Mouse (Mus musculus): ENCODE data around the gene Phf12.
A peak's percentile ranks its signal among the peaks of the same experiment; 100 is the strongest.

The Phf12 gene

DNA sequence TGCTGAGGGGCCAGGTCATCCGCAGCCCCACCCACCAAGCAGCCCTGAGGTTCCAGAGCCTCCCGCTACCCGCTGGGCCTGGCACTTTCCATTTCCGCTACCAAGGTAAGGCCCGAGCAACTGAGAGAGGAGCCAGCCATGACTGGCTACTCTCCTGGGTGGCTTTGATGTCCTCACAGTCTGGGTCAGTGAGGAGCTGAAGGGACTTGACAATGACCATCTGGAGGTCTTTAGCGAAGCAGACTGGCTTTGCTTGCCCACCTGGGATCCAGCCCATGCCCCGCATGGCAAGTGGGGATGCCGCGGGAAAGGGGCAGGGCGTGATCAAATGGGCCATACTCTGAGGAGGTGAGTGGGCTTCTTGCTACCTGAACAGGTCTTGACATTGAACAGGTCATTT is 19.6 kb upstream of the Phf12 start:
- H3K27me3 ChIP-seq (ENCODE audit: control insufficient read depth, insufficient read depth, low read length, poor library complexity, severe bottlenecking), result no peaks in the 10 kb centered on the region
- no peak for DNase-seq (ENCODE audit: low read depth, low spot score)
- no peaks in the 10 kb centered on the region for H3K36me3 ChIP-seq (ENCODE audit: control insufficient read depth, insufficient read depth, low read length, poor library complexity, severe bottlenecking)

DNA sequence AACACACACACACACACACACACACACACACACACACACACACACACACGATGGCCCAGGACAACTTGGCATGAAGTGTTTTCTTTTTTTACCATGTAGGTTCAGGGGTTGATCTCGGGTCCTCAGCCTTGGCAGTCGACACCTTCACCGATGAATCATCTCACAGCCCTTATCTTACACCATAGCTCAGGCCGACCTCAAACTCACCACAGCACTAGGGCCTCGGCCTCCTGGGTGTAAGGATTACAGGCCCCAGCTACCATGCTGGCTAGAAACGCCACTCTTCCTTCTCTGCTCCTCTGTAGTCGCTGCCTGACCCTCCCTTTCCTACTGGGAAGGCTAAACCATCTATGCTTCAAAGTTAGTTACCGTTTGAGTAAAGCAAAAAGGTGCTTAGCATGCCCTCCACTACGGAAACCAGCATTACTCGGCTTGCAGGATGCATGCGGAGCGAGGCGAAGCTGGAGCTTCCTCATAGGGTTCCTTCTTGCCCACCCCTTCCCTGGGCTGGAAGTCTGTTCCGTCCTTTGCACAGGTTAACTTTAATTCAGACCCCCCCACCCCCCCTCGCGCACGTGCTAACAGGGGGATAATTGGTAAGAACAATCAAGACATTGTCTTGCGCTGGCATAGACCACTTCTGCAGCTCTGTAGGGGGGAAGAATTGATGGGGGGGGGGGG is 18.0 kb upstream of the Phf12 start:
- no peak for DNase-seq (ENCODE audit: low read depth, low spot score)
- H3K27me3 ChIP-seq (ENCODE audit: control insufficient read depth, insufficient read depth, low read length, poor library complexity, severe bottlenecking), result no peaks in the 10 kb centered on the region

DNA sequence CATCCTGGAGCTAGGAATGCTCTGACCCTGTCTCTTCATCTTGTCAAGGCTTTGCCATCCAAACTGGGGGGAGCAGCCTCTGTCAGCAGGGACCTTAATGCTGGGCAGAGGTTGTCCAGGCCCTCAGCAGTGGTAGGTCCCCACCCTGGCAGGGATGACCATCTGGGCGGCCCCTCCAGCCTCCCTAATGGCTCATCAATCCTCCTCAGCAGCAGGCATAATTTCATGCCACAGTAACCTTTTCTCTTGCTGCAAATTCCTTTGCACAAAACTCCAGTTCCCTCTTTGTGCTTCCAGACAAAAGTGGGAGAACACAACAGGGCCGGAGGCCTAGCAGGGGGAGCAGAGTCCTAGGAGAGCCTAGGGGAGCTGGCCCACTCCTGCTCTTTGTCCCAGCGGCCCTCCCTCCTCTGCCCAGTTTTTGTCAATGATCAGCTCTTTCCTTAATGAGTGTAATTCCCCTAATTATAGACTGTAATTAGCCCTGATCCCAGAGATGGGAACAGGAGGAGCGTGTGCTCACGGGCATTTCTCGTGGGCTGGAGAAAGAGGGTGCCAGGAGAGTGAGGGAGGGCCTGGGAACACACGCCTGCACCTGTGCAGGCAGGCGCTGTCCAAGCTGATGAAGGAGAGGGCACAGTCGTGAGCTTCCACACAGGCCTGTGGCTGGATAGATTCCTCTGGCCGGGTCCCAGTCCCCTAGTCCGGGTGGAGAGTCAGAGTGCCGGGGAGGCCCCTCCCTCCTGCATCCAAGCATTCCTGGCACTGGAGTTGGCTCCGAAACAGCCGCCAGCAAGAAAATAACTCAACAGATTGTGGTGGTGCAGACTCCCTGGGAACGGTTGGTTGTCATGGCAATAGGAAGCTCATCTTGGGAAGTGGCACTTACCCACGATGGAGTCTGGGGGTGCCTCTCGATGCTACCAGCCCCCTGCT is 17.2 kb upstream of the Phf12 start:
- no peak for DNase-seq (ENCODE audit: low read depth, low spot score)
- Histone ChIP-seq H3K27me3 (ENCODE audit: control insufficient read depth, insufficient read depth, low read length, poor library complexity, severe bottlenecking) (no peaks in the 10 kb centered on the region), H3K36me3 (ENCODE audit: control insufficient read depth, insufficient read depth, low read length, poor library complexity, severe bottlenecking) (no peaks in the 10 kb centered on the region)

More for the DNA sequence above, 18.0 kb upstream of the Phf12 start:
- H3K36me3 ChIP-seq (ENCODE audit: control insufficient read depth, insufficient read depth, low read length, poor library complexity, severe bottlenecking), result no peaks in the 10 kb centered on the region

DNA sequence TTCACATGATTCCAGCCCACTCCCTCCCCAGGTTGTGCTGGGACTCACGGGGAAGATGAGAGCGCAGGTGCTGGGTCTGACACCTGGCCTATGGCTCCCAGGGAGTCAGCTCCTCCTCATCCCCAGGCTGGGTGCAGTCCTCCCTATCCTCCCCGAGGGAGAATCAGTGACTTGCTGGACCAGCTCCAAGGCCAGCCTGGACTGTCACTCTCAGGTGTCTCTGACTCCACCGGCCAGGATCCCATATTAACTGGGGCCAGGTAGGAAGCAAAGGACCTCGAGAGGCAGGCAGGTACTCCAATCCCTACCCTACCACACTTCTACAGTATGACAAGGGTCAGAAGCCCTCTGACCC is 16.5 kb upstream of the Phf12 start:
- DNase-seq (ENCODE audit: low read depth, low spot score), result no peak
- H3K36me3 ChIP-seq (ENCODE audit: control insufficient read depth, insufficient read depth, low read length, poor library complexity, severe bottlenecking), result no peaks in the 10 kb centered on the region
- no peaks in the 10 kb centered on the region for H3K27me3 ChIP-seq (ENCODE audit: control insufficient read depth, insufficient read depth, low read length, poor library complexity, severe bottlenecking)

DNA sequence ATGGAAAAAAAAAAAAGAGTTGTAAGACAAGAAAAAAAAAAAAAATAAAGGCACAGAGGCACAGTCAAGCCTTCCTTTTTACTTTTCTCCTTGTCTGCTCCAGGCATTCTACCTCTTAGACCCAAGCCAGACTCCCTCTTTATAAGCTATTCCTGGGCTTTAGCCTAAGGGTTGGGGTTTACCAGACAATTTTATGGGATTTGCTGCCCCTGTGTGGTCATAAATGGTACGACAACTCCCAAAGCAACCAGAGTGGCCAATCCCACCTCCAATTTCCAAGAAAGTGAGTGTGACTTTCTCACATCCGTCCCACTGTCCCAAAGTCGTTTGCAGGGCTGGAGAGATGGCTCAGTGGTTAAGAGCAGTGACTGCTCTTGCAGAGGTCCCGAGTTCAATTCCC is 15.4 kb upstream of the Phf12 start:
- Histone ChIP-seq H3K27me3 (ENCODE audit: control insufficient read depth, insufficient read depth, low read length, poor library complexity, severe bottlenecking) (no peaks in the 10 kb centered on the region), H3K36me3 (ENCODE audit: control insufficient read depth, insufficient read depth, low read length, poor library complexity, severe bottlenecking) (no peaks in the 10 kb centered on the region)
- DNase-seq (ENCODE audit: low read depth, low spot score), result peak; percentile 79

DNA sequence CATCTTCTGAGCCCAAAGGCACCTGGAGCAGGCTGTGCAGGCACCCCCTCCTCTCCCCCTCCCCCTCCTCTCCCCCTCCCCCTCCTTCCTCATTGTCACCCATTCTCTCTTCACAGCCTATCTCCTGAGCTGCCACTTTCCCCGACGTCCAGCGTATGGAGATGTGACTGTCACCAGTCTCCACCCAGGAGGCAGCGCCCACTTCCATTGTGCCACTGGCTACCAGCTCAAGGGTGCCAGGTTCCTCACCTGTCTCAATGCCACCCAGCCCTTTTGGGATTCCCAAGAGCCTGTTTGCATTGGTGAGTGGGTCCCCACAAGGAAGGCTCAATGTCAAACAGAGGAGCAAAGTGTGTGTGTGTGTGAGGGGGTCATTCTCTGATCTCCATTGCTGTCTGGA is 13.8 kb upstream of the Phf12 start:
- no peaks in the 10 kb centered on the region for H3K36me3 ChIP-seq (ENCODE audit: control insufficient read depth, insufficient read depth, low read length, poor library complexity, severe bottlenecking)
- H3K27me3 ChIP-seq (ENCODE audit: control insufficient read depth, insufficient read depth, low read length, poor library complexity, severe bottlenecking), result no peaks in the 10 kb centered on the region
- no peak for DNase-seq (ENCODE audit: low read depth, low spot score)

DNA sequence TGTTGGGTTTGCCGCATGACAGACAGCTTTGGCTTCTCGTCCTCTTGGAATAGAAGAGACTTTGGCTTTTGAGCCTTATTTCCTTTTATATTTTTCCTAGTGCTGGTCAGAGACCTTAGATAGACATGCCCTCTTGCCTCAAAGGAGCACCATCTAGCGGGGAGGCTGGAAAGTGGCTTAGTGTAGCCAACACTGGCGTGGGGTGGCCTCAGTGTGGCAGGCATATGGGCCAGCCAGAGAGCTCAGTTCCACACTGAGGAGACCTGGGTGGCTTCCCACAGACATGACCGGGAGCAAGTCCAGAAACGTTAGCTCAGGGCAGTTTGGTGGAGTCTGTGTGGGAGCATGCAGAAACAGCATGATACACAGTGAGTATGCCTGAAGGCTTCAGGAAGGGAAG is 11.8 kb upstream of the Phf12 start:
- Histone ChIP-seq H3K27me3 (ENCODE audit: control insufficient read depth, insufficient read depth, low read length, poor library complexity, severe bottlenecking) (no peaks in the 10 kb centered on the region), H3K36me3 (ENCODE audit: control insufficient read depth, insufficient read depth, low read length, poor library complexity, severe bottlenecking) (no peaks in the 10 kb centered on the region)
- DNase-seq (ENCODE audit: low read depth, low spot score), result no peak

DNA sequence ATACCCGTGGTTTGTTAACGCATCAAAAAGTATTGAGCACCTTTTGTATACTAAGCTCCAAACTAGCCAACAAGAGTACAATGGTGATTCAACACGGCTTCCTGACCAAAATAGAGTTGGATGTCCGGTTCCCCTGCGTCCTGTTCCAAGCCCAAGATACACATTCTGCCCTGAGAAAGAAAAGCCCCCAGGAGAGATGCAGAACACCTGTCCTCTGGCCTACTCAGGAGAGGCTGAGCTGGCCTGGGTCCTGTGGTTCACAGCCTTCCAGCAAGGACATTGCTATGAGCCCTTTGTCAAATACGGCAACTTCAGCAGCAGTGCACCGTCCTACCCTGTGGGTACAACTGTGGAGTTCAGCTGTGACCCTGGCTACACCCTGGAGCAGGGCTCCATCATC is 9.0 kb upstream of the Phf12 start:
- no peaks in the 10 kb centered on the region for H3K36me3 ChIP-seq (ENCODE audit: control insufficient read depth, insufficient read depth, low read length, poor library complexity, severe bottlenecking)
- no peak for DNase-seq (ENCODE audit: low read depth, low spot score)
- H3K27me3 ChIP-seq (ENCODE audit: control insufficient read depth, insufficient read depth, low read length, poor library complexity, severe bottlenecking), result no peaks in the 10 kb centered on the region

DNA sequence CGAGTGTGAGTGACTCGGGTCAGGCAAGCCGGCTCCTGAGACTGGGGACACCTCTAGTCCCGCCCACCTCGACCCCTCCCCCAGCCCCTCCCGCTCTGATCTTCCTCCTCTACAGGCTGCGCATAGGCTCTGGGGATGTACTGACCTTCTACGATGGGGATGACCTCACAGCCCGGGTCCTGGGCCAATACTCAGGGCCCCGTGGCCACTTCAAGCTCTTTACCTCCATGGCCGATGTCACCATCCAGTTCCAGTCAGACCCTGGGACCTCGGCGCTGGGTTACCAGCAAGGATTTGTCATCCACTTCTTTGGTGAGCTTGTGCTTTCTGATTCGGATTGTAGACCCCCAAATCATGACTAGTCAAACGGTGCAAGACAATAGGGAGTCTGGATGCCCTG is 8.2 kb upstream of the Phf12 start:
- no peaks in the 10 kb centered on the region for H3K36me3 ChIP-seq (ENCODE audit: control insufficient read depth, insufficient read depth, low read length, poor library complexity, severe bottlenecking)
- no peaks in the 10 kb centered on the region for H3K27me3 ChIP-seq (ENCODE audit: control insufficient read depth, insufficient read depth, low read length, poor library complexity, severe bottlenecking)
- DNase-seq (ENCODE audit: low read depth, low spot score), result no peak

DNA sequence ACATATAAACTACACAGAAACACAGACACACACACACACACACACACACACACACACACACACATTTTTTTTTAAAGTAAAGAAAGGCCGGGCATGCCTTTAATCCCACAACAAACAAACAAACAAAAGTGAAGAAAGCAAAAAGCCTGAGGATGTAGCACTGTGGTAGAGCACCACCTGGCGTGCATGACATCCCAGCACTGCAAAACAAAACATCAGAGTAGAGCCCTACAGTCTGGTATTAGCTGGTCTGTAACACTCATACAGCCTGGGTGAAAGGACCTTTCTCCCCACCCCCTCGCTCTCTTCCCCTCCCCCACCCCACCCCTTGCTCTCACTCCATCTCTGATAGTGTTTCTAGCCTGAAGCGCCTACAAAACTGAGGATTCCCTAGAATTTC is 6.7 kb upstream of the Phf12 start:
- Histone ChIP-seq H3K36me3 (ENCODE audit: control insufficient read depth, insufficient read depth, low read length, poor library complexity, severe bottlenecking) (no peaks in the 10 kb centered on the region), H3K27me3 (ENCODE audit: control insufficient read depth, insufficient read depth, low read length, poor library complexity, severe bottlenecking) (no peaks in the 10 kb centered on the region)
- no peak for DNase-seq (ENCODE audit: low read depth, low spot score)

DNA sequence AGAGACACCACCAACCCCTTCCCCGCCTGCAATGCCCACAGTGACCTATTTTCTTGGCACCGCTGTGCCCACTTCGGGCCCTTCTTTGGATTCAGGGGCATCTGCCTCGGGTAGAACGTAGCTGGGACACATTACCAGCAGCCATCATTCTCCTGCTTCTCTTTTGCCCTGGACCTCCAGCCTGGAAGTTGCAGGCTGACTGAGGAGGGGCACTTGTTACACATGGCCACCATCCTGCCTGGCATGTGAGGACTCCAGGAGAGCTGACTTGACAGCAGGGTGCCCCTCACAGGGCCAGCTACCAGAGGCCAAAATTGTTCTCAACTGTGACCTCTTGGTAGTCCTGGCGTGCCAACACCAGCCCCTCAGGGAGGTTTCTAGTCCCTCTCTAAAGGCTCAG is 4.4 kb upstream of the Phf12 start:
- Histone ChIP-seq H3K36me3 (ENCODE audit: control insufficient read depth, insufficient read depth, low read length, poor library complexity, severe bottlenecking) (no peaks in the 10 kb centered on the region), H3K27me3 (ENCODE audit: control insufficient read depth, insufficient read depth, low read length, poor library complexity, severe bottlenecking) (no peaks in the 10 kb centered on the region)
- no peak for DNase-seq (ENCODE audit: low read depth, low spot score)

DNA sequence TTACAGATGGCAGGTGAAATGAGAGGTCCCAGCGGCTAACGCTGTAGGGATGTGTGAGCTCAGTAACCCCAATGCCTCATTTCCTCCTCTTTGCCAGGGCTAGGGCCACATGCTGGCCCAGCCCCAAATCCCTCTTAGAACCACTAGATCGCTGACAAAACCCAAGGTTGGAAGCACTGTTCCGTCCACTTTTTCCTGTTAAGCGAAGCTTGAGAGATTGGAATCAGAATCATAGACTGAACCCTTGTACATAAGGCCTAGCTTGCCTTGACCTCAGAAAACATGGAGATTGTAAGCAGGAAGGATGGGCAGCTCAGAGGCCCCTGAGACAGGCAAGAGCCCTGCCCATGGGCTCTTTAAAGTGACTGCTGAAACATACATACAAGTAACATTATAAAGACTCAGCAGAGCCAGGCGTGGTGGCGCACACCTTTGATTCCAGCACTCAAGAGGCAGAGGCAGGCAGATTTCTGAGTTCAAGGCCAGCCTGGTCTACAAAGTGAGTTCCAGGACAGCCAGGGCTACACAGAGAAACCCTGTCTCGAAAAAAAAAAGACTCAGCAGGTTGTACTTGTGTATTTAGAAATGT is 3.2 kb upstream of the Phf12 start:
- no peak for DNase-seq (ENCODE audit: low read depth, low spot score)
- Histone ChIP-seq H3K27me3 (ENCODE audit: control insufficient read depth, insufficient read depth, low read length, poor library complexity, severe bottlenecking) (no peaks in the 10 kb centered on the region), H3K36me3 (ENCODE audit: control insufficient read depth, insufficient read depth, low read length, poor library complexity, severe bottlenecking) (no peaks in the 10 kb centered on the region)

DNA sequence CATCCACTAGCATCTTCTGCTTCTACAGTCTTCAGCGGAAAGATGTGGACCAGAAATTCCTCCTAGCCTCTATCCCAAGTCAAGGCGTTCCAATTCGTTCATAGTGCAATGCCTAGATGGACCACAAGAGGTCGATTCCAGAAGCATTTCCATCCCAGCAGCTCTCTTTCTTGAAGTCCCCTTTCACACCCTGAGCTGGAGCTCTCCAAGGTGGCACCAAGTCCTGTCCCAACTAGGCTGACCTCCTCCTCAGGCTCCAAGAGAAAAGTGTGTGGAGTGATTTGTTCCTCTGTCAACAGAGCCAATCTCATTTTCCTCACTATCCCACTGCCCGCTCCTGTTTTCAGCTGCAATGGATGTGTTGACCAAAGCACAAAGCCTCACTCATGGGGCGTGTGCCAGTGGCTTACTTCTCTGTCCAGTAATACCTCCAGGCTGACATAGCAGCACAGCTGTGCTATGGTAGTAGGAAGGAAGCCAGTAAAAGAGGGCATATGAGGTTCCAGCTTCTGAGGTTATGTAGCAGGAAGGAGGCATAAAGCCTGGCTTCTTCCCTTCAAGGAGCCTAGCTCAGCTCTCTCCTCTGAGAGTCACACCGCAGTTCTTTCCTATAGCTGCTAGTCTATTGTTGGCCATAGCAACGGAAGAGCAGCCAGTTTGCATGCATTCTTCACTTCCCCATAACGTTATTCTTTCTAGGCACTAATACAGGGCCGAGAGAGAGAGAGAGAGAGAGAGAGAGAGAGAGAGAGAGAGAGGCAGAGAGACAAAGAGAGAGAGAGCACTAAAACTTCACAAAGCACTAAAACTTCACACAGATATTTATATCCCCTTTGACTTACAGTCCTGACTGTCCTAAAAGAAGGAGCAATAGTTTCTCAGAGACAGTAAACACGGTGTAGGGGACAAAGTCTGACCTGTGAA is 2.0 kb upstream of the Phf12 start:
- no peaks in the 10 kb centered on the region for H3K36me3 ChIP-seq (ENCODE audit: control insufficient read depth, insufficient read depth, low read length, poor library complexity, severe bottlenecking)
- no peaks in the 10 kb centered on the region for H3K27me3 ChIP-seq (ENCODE audit: control insufficient read depth, insufficient read depth, low read length, poor library complexity, severe bottlenecking)
- DNase-seq (ENCODE audit: low read depth, low spot score), result peak; percentile 79

DNA sequence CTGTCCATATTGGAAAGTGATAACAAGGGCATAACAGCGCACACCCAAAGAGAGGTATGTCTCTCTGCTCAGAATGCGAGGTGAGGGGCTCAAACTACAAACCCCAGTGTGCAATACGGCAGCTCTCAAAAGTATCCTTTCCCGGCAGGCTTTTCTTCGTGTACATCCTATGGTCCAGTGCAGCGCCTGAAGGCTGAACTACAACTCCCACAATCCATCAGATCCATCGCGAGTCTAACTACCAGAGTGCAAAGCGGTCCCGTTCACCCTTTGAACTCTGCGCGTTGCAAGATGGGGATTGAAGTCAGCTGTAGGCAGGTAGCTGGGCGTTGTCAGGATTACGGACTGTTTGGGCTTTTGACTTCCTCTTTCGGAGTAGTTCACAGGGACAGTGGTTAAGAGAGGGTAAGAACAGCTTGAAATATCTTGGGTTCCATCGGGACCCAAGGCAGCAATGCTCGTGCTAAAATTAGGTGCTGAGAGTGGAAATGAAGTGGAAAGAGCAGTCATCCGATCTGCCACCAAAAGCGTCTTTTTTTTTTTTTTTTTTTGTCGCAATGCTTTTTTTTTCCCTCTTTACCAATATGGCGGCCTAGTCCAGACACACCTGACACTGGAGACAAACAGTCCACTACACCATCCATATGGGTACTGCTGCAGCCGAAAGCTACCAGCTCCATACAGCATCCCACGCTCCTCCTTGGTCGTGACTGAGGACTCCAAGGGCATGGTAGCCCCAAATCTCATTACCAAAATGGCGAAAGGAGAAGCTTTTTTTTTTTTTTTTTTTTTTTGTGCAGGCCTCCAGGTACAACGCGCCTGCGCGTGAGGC is 729 bp upstream of the Phf12 start:
- Histone ChIP-seq H3K36me3 (ENCODE audit: control insufficient read depth, insufficient read depth, low read length, poor library complexity, severe bottlenecking) (no peaks in the 10 kb centered on the region; the same call in 1 of the 2 replicates), H3K27me3 (ENCODE audit: control insufficient read depth, insufficient read depth, low read length, poor library complexity, severe bottlenecking) (no peaks in the 10 kb centered on the region)
- DNase-seq (ENCODE audit: low read depth, low spot score), result peak; percentile 99
